Mouse (Mus musculus): Measurements from ENCODE around the gene Adk. TPM values are rescaled to one million over a fixed set of nuclear protein-coding genes. Genes with fewer than 3 reads are reported as not detected.

Gene Adk
- total and polyA plus RNA-seq, 3 experiments: 104 to 253 (median 212) TPM

- Histone ChIP-seq H3K36me3 (ENCODE audit: control insufficient read depth, insufficient read depth, low read length) (peaks cover 5% of the 10 kb centered on the region), H3K4me3 (no peak overlapping the region), H3K27ac (no peak overlapping the region), H3K9ac (ENCODE audit: low read depth, low read length) (no peak overlapping the region), H3K4me1 (ENCODE audit: control insufficient read depth, insufficient read depth, low read length) (no peaks in the 10 kb centered on the region), H3K79me2 (replicated peaks; ENCODE audit: control insufficient read depth, insufficient read depth, low read length) (no peaks in the 10 kb centered on the region), H3K27me3 (ENCODE audit: control insufficient read depth, insufficient read depth, low read length) (no peaks in the 10 kb centered on the region)
- intact Hi-C loops (cut with DNase I): no loop called here
- WGBS: 85% methylated on average over 4 of the region's 4 CpGs
- TF ChIP-seq POLR2A (IDR thresholded peaks at IDR 0.05; ENCODE audit: insufficient read depth, low read depth, low read length): no peak
- TF ChIP-seq EP300 (IDR thresholded peaks at IDR 0.05; ENCODE audit: insufficient read depth, low read depth, low read length): no peak
- TF ChIP-seq CTCF (IDR thresholded peaks at IDR 0.05): no peak
- DNase-seq: no peak
Measured at GRCm38 (mm10) chr14:21281506-21281905, 229.1 kb downstream of the Adk start.

GRCm38 (mm10) chr14:21284116-21284515, 231.7 kb downstream of the Adk start:
- no peak overlapping the region for H3K27ac ChIP-seq
- H3K4me1 ChIP-seq (ENCODE audit: control insufficient read depth, insufficient read depth, low read length): no peaks in the 10 kb centered on the region
- intact Hi-C loops (cut with DNase I): no loop called here
- no peak overlapping the region for H3K9ac ChIP-seq (ENCODE audit: low read depth, low read length)
- TF ChIP-seq CTCF (IDR thresholded peaks at IDR 0.05) (no peak), POLR2A (IDR thresholded peaks at IDR 0.05; ENCODE audit: insufficient read depth, low read depth, low read length) (no peak), EP300 (IDR thresholded peaks at IDR 0.05; ENCODE audit: insufficient read depth, low read depth, low read length) (no peak)
- H3K36me3 ChIP-seq (ENCODE audit: control insufficient read depth, insufficient read depth, low read length): peaks cover 2% of the 10 kb centered on the region
- H3K27me3 ChIP-seq (ENCODE audit: control insufficient read depth, insufficient read depth, low read length): no peaks in the 10 kb centered on the region
- WGBS: 24% methylated on average over 7 of the region's 7 CpGs
- no peak overlapping the region for H3K4me3 ChIP-seq
- H3K79me2 ChIP-seq (replicated peaks; ENCODE audit: control insufficient read depth, insufficient read depth, low read length): no peaks in the 10 kb centered on the region
- DNase-seq: no peak

- WGBS: 95% methylated on average over 5 of the region's 5 CpGs
- H3K4me1 ChIP-seq (ENCODE audit: control insufficient read depth, insufficient read depth, low read length): no peaks in the 10 kb centered on the region
- H3K9ac ChIP-seq (ENCODE audit: low read depth, low read length): no peak overlapping the region
- H3K27me3 ChIP-seq (ENCODE audit: control insufficient read depth, insufficient read depth, low read length): no peaks in the 10 kb centered on the region
- no peak overlapping the region for H3K27ac ChIP-seq
- DNase-seq: no peak
- TF ChIP-seq CTCF (IDR thresholded peaks at IDR 0.05) (no peak), EP300 (IDR thresholded peaks at IDR 0.05; ENCODE audit: insufficient read depth, low read depth, low read length) (no peak), POLR2A (IDR thresholded peaks at IDR 0.05; ENCODE audit: insufficient read depth, low read depth, low read length) (no peak)
- intact Hi-C loops (cut with DNase I): no loop called here
- H3K36me3 ChIP-seq (ENCODE audit: control insufficient read depth, insufficient read depth, low read length): peaks cover 2% of the 10 kb centered on the region; the same call in 1 of the 2 replicates
- H3K4me3 ChIP-seq: no peak overlapping the region
- H3K79me2 ChIP-seq (replicated peaks; ENCODE audit: control insufficient read depth, insufficient read depth, low read length): no peaks in the 10 kb centered on the region
Measured at GRCm38 (mm10) chr14:21284847-21285246, 232.5 kb downstream of the Adk start.

GRCm38 (mm10) chr14:21286274-21286673, 233.9 kb downstream of the Adk start:
- H3K79me2 ChIP-seq (replicated peaks; ENCODE audit: control insufficient read depth, insufficient read depth, low read length): no peaks in the 10 kb centered on the region
- intact Hi-C loops (cut with DNase I): no loop called here
- 48% methylated on average over 7 of the region's 7 CpGs for WGBS
- H3K4me3 ChIP-seq: no peak overlapping the region
- H3K27ac ChIP-seq: no peak overlapping the region
- no peaks in the 10 kb centered on the region for H3K27me3 ChIP-seq (ENCODE audit: control insufficient read depth, insufficient read depth, low read length)
- no peak overlapping the region for H3K9ac ChIP-seq (ENCODE audit: low read depth, low read length)
- H3K36me3 ChIP-seq (ENCODE audit: control insufficient read depth, insufficient read depth, low read length): peaks cover 2% of the 10 kb centered on the region; the same call in 1 of the 2 replicates
- DNase-seq: no peak
- TF ChIP-seq POLR2A (IDR thresholded peaks at IDR 0.05; ENCODE audit: insufficient read depth, low read depth, low read length): no peak
- TF ChIP-seq CTCF (IDR thresholded peaks at IDR 0.05): no peak
- TF ChIP-seq EP300 (IDR thresholded peaks at IDR 0.05; ENCODE audit: insufficient read depth, low read depth, low read length): no peak
- H3K4me1 ChIP-seq (ENCODE audit: control insufficient read depth, insufficient read depth, low read length): no peaks in the 10 kb centered on the region

DNA sequence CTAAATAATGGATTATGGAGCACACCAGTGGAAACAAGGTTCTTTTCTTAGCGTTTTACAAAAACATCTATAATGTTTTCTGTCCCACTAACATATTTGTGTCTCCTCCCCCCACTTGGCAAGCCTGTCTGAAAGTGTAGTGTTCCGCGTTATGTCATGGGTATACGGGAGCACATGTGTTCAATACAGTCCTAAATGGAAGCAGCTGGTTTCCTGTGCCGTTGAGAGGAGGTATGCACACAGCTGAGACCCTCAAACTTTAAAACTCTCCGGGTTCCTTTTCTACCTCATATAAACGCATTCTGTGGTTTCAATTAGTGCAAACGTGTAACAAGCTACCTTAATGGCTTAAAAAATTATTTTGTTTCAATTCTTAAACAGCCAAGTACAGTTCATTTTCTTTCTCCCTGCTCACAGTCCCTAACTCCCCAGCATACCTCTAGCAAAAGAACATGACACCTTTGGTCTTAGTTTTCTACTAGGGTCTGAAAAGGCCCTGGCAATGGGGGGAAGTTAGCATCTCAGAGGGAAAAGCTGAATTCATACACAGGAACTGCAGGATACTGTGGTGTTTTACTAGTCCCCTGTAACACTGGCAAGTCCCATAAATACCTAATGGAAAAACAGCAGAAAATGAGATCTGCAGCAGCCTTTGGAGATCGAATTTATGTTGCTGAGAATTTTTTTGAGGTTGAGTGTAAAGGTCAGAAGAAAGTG, 235.5 kb downstream of the Adk start:
- no peaks in the 10 kb centered on the region for H3K27me3 ChIP-seq (ENCODE audit: control insufficient read depth, insufficient read depth, low read length)
- H3K36me3 ChIP-seq (ENCODE audit: control insufficient read depth, insufficient read depth, low read length): peaks cover 2% of the 10 kb centered on the region; the same call in 1 of the 2 replicates
- no peaks in the 10 kb centered on the region for H3K4me1 ChIP-seq (ENCODE audit: control insufficient read depth, insufficient read depth, low read length)
- TF ChIP-seq CTCF (IDR thresholded peaks at IDR 0.05) (no peak), POLR2A (IDR thresholded peaks at IDR 0.05; ENCODE audit: insufficient read depth, low read depth, low read length) (no peak), EP300 (IDR thresholded peaks at IDR 0.05; ENCODE audit: insufficient read depth, low read depth, low read length) (no peak)
- H3K79me2 ChIP-seq (replicated peaks; ENCODE audit: control insufficient read depth, insufficient read depth, low read length): no peaks in the 10 kb centered on the region
- intact Hi-C loops (cut with DNase I): no loop called here
- H3K27ac ChIP-seq: no peak overlapping the region
- 74% methylated on average over 9 of the region's 9 CpGs for WGBS
- H3K9ac ChIP-seq (ENCODE audit: low read depth, low read length): no peak overlapping the region
- H3K4me3 ChIP-seq: no peak overlapping the region
- DNase-seq: no peak

GRCm38 (mm10) chr14:21299743-21300142, 247.4 kb downstream of the Adk start:
- TF ChIP-seq POLR2A (IDR thresholded peaks at IDR 0.05; ENCODE audit: insufficient read depth, low read depth, low read length) (no peak), CTCF (IDR thresholded peaks at IDR 0.05) (no peak), EP300 (IDR thresholded peaks at IDR 0.05; ENCODE audit: insufficient read depth, low read depth, low read length) (no peak)
- H3K27ac ChIP-seq: no peak overlapping the region
- WGBS: 80% methylated on average over 4 of the region's 4 CpGs
- no peak overlapping the region for H3K9ac ChIP-seq (ENCODE audit: low read depth, low read length)
- H3K79me2 ChIP-seq (replicated peaks; ENCODE audit: control insufficient read depth, insufficient read depth, low read length): no peaks in the 10 kb centered on the region
- no peaks in the 10 kb centered on the region for H3K27me3 ChIP-seq (ENCODE audit: control insufficient read depth, insufficient read depth, low read length)
- no peaks in the 10 kb centered on the region for H3K36me3 ChIP-seq (ENCODE audit: control insufficient read depth, insufficient read depth, low read length)
- no peak overlapping the region for H3K4me3 ChIP-seq
- H3K4me1 ChIP-seq (ENCODE audit: control insufficient read depth, insufficient read depth, low read length): no peaks in the 10 kb centered on the region
- no peak for DNase-seq
- intact Hi-C loops (cut with DNase I): no loop called here

All from heart, adult 2 months (tissue).